Mouse (Mus musculus) heart, embryonic 14.5 days (tissue): ENCODE data around the gene Hivep3. TPM values are rescaled to one million over a fixed set of nuclear protein-coding genes. Genes with fewer than 3 reads are reported as not detected.
A peak's percentile ranks its signal among the peaks of the same experiment; 100 is the strongest.

Source experiments
- ATAC-seq: fragments of 200-750 bp; cut with Nextera tagmentation; 2 replicates; pipeline ENCODE4 v1.8.0; 2017; ENCODE audit warnings: low read depth, moderate TSS enrichment; ENCODE audit not compliant: insufficient number of reproducible peaks, insufficient read depth, low FRiP score
- H3K27ac ChIP-seq, 2 experiments: fragments of 200-500 bp in 1 of 2; fragments of 300-500 bp in 1 of 2; sonication (generic) in 1 of 2; replicated peaks in 1 of 2; 2 replicates each; pipeline ENCODE4 v1.5.1; 2012 to 2014; ENCODE audit warnings: low read depth in 2 of 2, low read length in 2 of 2, control low read depth in 1 of 2, mild to moderate bottlenecking in 1 of 2, mixed read lengths in 1 of 2; ENCODE audit not compliant: control insufficient read depth in 1 of 2, insufficient read depth in 1 of 2
- H3K27me3 ChIP-seq: fragments of 300-500 bp; sonication (generic); 2 replicates; pipeline ENCODE4 v1.6.1; 2014; ENCODE audit warnings: mild to moderate bottlenecking, low read length, control low read depth; ENCODE audit not compliant: control insufficient read depth, insufficient read depth
- H3K36me3 ChIP-seq: fragments of 300-500 bp; sonication (generic); 2 replicates; pipeline ENCODE4 v1.6.1; 2014; ENCODE audit warnings: mild to moderate bottlenecking, control low read depth, low read length, mixed read lengths; ENCODE audit not compliant: control insufficient read depth, insufficient read depth
- H3K4me1 ChIP-seq, 2 experiments: fragments of 200-500 bp in 1 of 2; fragments of 300-500 bp in 1 of 2; sonication (generic) in 1 of 2; 2 replicates each; pipeline ENCODE4 v1.6.1; 2012 to 2014; ENCODE audit warnings: low read length in 2 of 2, control low read depth in 1 of 2, mixed read lengths in 1 of 2; ENCODE audit not compliant: control insufficient read depth in 2 of 2, insufficient read depth in 2 of 2
- H3K4me2 ChIP-seq: fragments of 300-500 bp; sonication (generic); 2 replicates; pipeline ENCODE4 v1.6.1; 2014; ENCODE audit warnings: mild to moderate bottlenecking, low read length
- H3K4me3 ChIP-seq, 2 experiments: fragments of 200-500 bp in 1 of 2; fragments of 300-500 bp in 1 of 2; sonication (generic) in 1 of 2; 2 replicates each; pipeline ENCODE4 v1.5.1; 2012 to 2014; ENCODE audit warnings: low read length in 2 of 2, mild to moderate bottlenecking in 2 of 2, control low read depth in 1 of 2, low read depth in 1 of 2, moderate library complexity in 1 of 2; ENCODE audit not compliant: control insufficient read depth in 1 of 2, insufficient read depth in 1 of 2
- H3K9ac ChIP-seq: fragments of 300-500 bp; sonication (generic); 2 replicates; pipeline ENCODE4 v1.6.1; 2014; ENCODE audit warnings: mild to moderate bottlenecking, low read length
- H3K9me3 ChIP-seq: fragments of 300-500 bp; sonication (generic); 2 replicates; pipeline ENCODE4 v1.6.1; 2016; ENCODE audit warnings: low read length, control low read depth; ENCODE audit not compliant: control insufficient read depth
- WGBS: fragments of 180-500 bp; shearing (Covaris S2); extraction: QIAGEN DNeasy Blood & Tissue Kit; methylation state at CpG from one replicate; pipeline ENCODE4 v1.1.7; 2014; 5-methylcytosine and 5-hydroxymethylcytosine counted together
- polyA plus RNA-seq: library from polyadenylated mRNA; unstranded; fragments of >200 nt; fragmentation: Nextera tagmentation; extraction: Ambion mirVana; gene quantifications from 2 replicates; pipeline ENCODE4 v1.2.1, GENCODE M21; 2014

Hivep3 gene
- polyA plus RNA-seq, 1 experiment from 2014 or later: 6.8 TPM

- Histone ChIP-seq H3K4me2 (no peak overlapping the region), H3K36me3 (no peaks in the 10 kb centered on the region), H3K27me3 (0 out of 2 replicates have a peak, but pooled peaks cover 4% of the 10 kb centered on the region), H3K4me1 (peaks cover 11 to 19% of the 10 kb centered on the region in 2 experiments), H3K4me3 (no peak overlapping the region), H3K27ac (no peak overlapping the region), H3K9me3 (no peaks in the 10 kb centered on the region), H3K9ac (no peak overlapping the region)
- 81% methylated on average over 6 of the region's 6 CpGs for WGBS
- ATAC-seq: no peak
Observed at GRCm38 (mm10) chr4:120134223-120134622, 400.6 kb downstream of the Hivep3 start.

- Histone ChIP-seq H3K4me1 (peaks cover 12 to 33% of the 10 kb centered on the region in 2 experiments; a peak in 3 of 4 replicates), H3K4me3 (no peak overlapping the region), H3K27ac (no peak overlapping the region), H3K36me3 (no peaks in the 10 kb centered on the region), H3K9ac (no peak overlapping the region), H3K27me3 (no peaks in the 10 kb centered on the region), H3K4me2 (no peak overlapping the region), H3K9me3 (no peaks in the 10 kb centered on the region)
- no peak for ATAC-seq
- 11% methylated on average over 1 of the region's 1 CpGs for WGBS
Observed at GRCm38 (mm10) chr4:120141810-120142209, 408.2 kb downstream of the Hivep3 start.

- no peak for ATAC-seq
- H3K4me2 ChIP-seq: no peak overlapping the region
- H3K27ac ChIP-seq: no peak overlapping the region
- H3K4me3 ChIP-seq: no peak overlapping the region
- no peaks in the 10 kb centered on the region for H3K9me3 ChIP-seq
- peaks cover 12 to 33% of the 10 kb centered on the region in 2 experiments; a peak in 3 of 4 replicates for H3K4me1 ChIP-seq
- 79% methylated on average over 9 of the region's 9 CpGs for WGBS
- H3K36me3 ChIP-seq: no peaks in the 10 kb centered on the region
- H3K27me3 ChIP-seq: no peaks in the 10 kb centered on the region
- H3K9ac ChIP-seq: no peak overlapping the region
Observed at GRCm38 (mm10) chr4:120142905-120143304, 409.3 kb downstream of the Hivep3 start.

GRCm38 (mm10) chr4:120144343-120144742 lies 410.8 kb downstream of the Hivep3 start:
- peak overlapping the region in 1 of 2 experiments; percentile 61; a peak in 1 of 4 replicates for H3K27ac ChIP-seq
- H3K9ac ChIP-seq: no peak overlapping the region
- 43% methylated on average over 5 of the region's 5 CpGs for WGBS

GRCm38 (mm10) chr4:120145931-120146330 lies 412.3 kb downstream of the Hivep3 start:
- 46% methylated on average over 8 of the region's 8 CpGs for WGBS
- H3K36me3 ChIP-seq: no peaks in the 10 kb centered on the region
- no peaks in the 10 kb centered on the region for H3K9me3 ChIP-seq
- H3K4me3 ChIP-seq: no peak overlapping the region
- no peak overlapping the region for H3K4me2 ChIP-seq
- H3K9ac ChIP-seq: no peak overlapping the region
- no peaks in the 10 kb centered on the region for H3K27me3 ChIP-seq
- no peak for ATAC-seq
- H3K4me1 ChIP-seq: peaks cover 25 to 47% of the 10 kb centered on the region in 2 experiments
- H3K27ac ChIP-seq: no peak overlapping the region

More at GRCm38 (mm10) chr4:120144343-120144742, 410.8 kb downstream of the Hivep3 start:
- peaks cover 23 to 45% of the 10 kb centered on the region in 2 experiments for H3K4me1 ChIP-seq
- no peaks in the 10 kb centered on the region for H3K9me3 ChIP-seq
- no peaks in the 10 kb centered on the region for H3K36me3 ChIP-seq
- no peak overlapping the region for H3K4me3 ChIP-seq
- ATAC-seq: no peak
- no peak overlapping the region for H3K4me2 ChIP-seq
- no peaks in the 10 kb centered on the region for H3K27me3 ChIP-seq

- Histone ChIP-seq H3K9ac (peak overlapping the region; percentile 62), H3K27me3 (no peaks in the 10 kb centered on the region), H3K9me3 (no peaks in the 10 kb centered on the region), H3K4me2 (peak overlapping the region; percentile 56), H3K4me1 (peaks cover 18 to 31% of the 10 kb centered on the region in 2 experiments), H3K27ac (peak overlapping the region; percentile 80 to 87), H3K4me3 (peak overlapping the region in 1 of 2 experiments; percentile 21; a peak in 2 of 4 replicates), H3K36me3 (no peaks in the 10 kb centered on the region)
- peak; percentile 81 for ATAC-seq
- 5% methylated on average over 44 of the region's 45 CpGs for WGBS
Observed at GRCm38 (mm10) chr4:120148291-120149141, 414.9 kb downstream of the Hivep3 start.

- no peaks in the 10 kb centered on the region for H3K9me3 ChIP-seq
- ATAC-seq: no peak
Observed at GRCm38 (mm10) chr4:120149142-120149524, 415.5 kb downstream of the Hivep3 start.

More at GRCm38 (mm10) chr4:120149142-120149524, 415.5 kb downstream of the Hivep3 start:
- peak overlapping the region; percentile 72 to 87 for H3K27ac ChIP-seq
- H3K4me2 ChIP-seq: peak overlapping the region; percentile 56
- peaks cover 18 to 29% of the 10 kb centered on the region in 2 experiments for H3K4me1 ChIP-seq
- H3K4me3 ChIP-seq: peak overlapping the region in 1 of 2 experiments; percentile 21; a peak in 2 of 4 replicates
- H3K36me3 ChIP-seq: no peaks in the 10 kb centered on the region
- peak overlapping the region; percentile 62 for H3K9ac ChIP-seq
- WGBS: 47% methylated on average over 3 of the region's 3 CpGs
- no peaks in the 10 kb centered on the region for H3K27me3 ChIP-seq
